Mouse (Mus musculus) CH12.LX (cell line): Measurements from ENCODE around the gene Tmem266. TPM values are rescaled to one million over a fixed set of nuclear protein-coding genes. Genes with fewer than 3 reads are reported as not detected.

Experiments used
- DNase-seq: peaks from one replicate; pipeline ENCODE4 v3.0.0-alpha.2; 2013; ENCODE audit errors: extremely low read depth
- H3K27ac ChIP-seq: 2 replicates; pipeline ENCODE4 v1.5.1; 2012; ENCODE audit warnings: low read depth, mild to moderate bottlenecking, control low read depth, moderate library complexity; ENCODE audit not compliant: insufficient read depth
- H3K27me3 ChIP-seq: replicated peaks from 2 replicates; pipeline ENCODE3; 2012; ENCODE audit warnings: inconsistent platforms
- H3K36me3 ChIP-seq, 2 experiments: replicated peaks in 1 of 2; 2 replicates each; pipeline versions ENCODE3 to v1.6.1; 2012; ENCODE audit warnings: inconsistent platforms in 1 of 2, low read length in 1 of 2, mild to moderate bottlenecking in 1 of 2, mixed read lengths in 1 of 2, moderate library complexity in 1 of 2; ENCODE audit not compliant: control insufficient read depth in 1 of 2, insufficient read depth in 1 of 2
- H3K4me1 ChIP-seq, 2 experiments: 2 replicates each; pipeline ENCODE4 v1.6.1; 2012; ENCODE audit warnings: inconsistent platforms in 1 of 2, moderate library complexity in 1 of 2; ENCODE audit not compliant: insufficient read depth in 2 of 2, control insufficient read depth in 1 of 2
- H3K4me2 ChIP-seq: 2 replicates; pipeline ENCODE4 v1.6.1; 2012; ENCODE audit warnings: low read depth, mild to moderate bottlenecking, control low read depth; ENCODE audit not compliant: poor library complexity, insufficient read depth, severe bottlenecking
- H3K4me3 ChIP-seq, 3 experiments: fragments of 150-350 bp in 1 of 3; sonication (generic) in 1 of 3; replicated peaks in 1 of 3; 2 replicates each; pipeline versions ENCODE3 to v1.5.1; 2011 to 2012; ENCODE audit warnings: low read depth in 2 of 3, low read length in 2 of 3, mild to moderate bottlenecking in 2 of 3, moderate library complexity in 2 of 3, control low read depth in 1 of 3, improper control_type of control experiment in 1 of 3, inconsistent platforms in 1 of 3, mixed read lengths in 1 of 3; ENCODE audit not compliant: poor library complexity in 1 of 3
- H3K79me2 ChIP-seq: replicated peaks from 2 replicates; pipeline ENCODE4 v1.6.1; 2012; ENCODE audit warnings: mild to moderate bottlenecking, moderate library complexity; ENCODE audit not compliant: control insufficient read depth, poor library complexity, insufficient read depth, severe bottlenecking; ENCODE audit errors: extremely low read depth
- H3K9ac ChIP-seq: 2 replicates; pipeline ENCODE4 v1.6.1; 2012; ENCODE audit warnings: low read depth, mild to moderate bottlenecking, control low read depth, moderate library complexity; ENCODE audit not compliant: insufficient read depth
- H3K9me3 ChIP-seq: replicated peaks from 2 replicates; pipeline ENCODE3; 2012; ENCODE audit warnings: low read length, inconsistent platforms, mixed read lengths
- BHLHE40 ChIP-seq: IDR thresholded peaks from 2 replicates; pipeline ENCODE4 v1.6.1; 2011; ENCODE audit warnings: mild to moderate bottlenecking, low read depth, low read length, improper control_type of control experiment
- CHD1 ChIP-seq: IDR thresholded peaks from 2 replicates; pipeline ENCODE4 v1.6.1; 2012; ENCODE audit warnings: low read depth, low read length, improper control_type of control experiment, inconsistent platforms
- CHD2 ChIP-seq: IDR thresholded peaks from 2 replicates; pipeline ENCODE4 v1.6.1; 2011; ENCODE audit warnings: low read length, improper control_type of control experiment
- E2F4 ChIP-seq: IDR thresholded peaks from 2 replicates; pipeline ENCODE4 v1.6.1; 2011; ENCODE audit warnings: low read depth, low read length, improper control_type of control experiment; ENCODE audit not compliant: insufficient replicate concordance
- ELF1 ChIP-seq: IDR thresholded peaks from 2 replicates; pipeline ENCODE4 v1.6.1; 2014; ENCODE audit warnings: low read depth, mild to moderate bottlenecking, inconsistent platforms, low read length, improper control_type of control experiment
- ETS1 ChIP-seq: conservative IDR thresholded peaks from 2 replicates; pipeline ENCODE4 v1.6.1; 2012; ENCODE audit warnings: low read depth, mild to moderate bottlenecking, inconsistent platforms, low read length, improper control_type of control experiment, moderate library complexity
- JUN ChIP-seq: IDR thresholded peaks from 2 replicates; pipeline ENCODE4 v1.6.1; 2011; ENCODE audit warnings: low read depth, mild to moderate bottlenecking, low read length, improper control_type of control experiment, moderate library complexity; ENCODE audit not compliant: insufficient read depth
- MAFK ChIP-seq: IDR thresholded peaks from 2 replicates; pipeline ENCODE4 v1.6.1; 2011; ENCODE audit warnings: low read length, improper control_type of control experiment; ENCODE audit not compliant: insufficient replicate concordance
- MAX ChIP-seq: IDR thresholded peaks from 2 replicates; pipeline ENCODE4 v1.6.1; 2011; ENCODE audit warnings: low read length, improper control_type of control experiment
- MAZ ChIP-seq: IDR thresholded peaks from 2 replicates; pipeline ENCODE4 v1.6.1; 2012; ENCODE audit warnings: low read depth, mild to moderate bottlenecking, inconsistent platforms, low read length, improper control_type of control experiment, moderate library complexity
- MYC ChIP-seq: IDR thresholded peaks from 2 replicates; pipeline ENCODE4 v1.6.1; 2011; ENCODE audit warnings: low read depth, mild to moderate bottlenecking, improper control_type of control experiment, low read length
- NRF1 ChIP-seq: IDR thresholded peaks from 2 replicates; pipeline ENCODE4 v1.6.1; 2014; ENCODE audit warnings: low read depth, mild to moderate bottlenecking, inconsistent platforms, low read length, improper control_type of control experiment, moderate library complexity
- PAX5 ChIP-seq: IDR thresholded peaks from 2 replicates; pipeline ENCODE4 v1.6.1; 2012; ENCODE audit warnings: low read length, inconsistent platforms, mixed read lengths
- POLR2AphosphoS2 ChIP-seq: IDR thresholded peaks from 2 replicates; pipeline ENCODE4 v1.6.1; 2011; ENCODE audit warnings: low read depth, low read length, improper control_type of control experiment
- SIN3A ChIP-seq: IDR thresholded peaks from 2 replicates; pipeline ENCODE4 v1.6.1; 2012; ENCODE audit warnings: low read length, improper control_type of control experiment, inconsistent platforms
- TBP ChIP-seq: conservative IDR thresholded peaks from 2 replicates; pipeline ENCODE4 v1.6.1; 2011; ENCODE audit warnings: low read depth, low read length, improper control_type of control experiment
- UBTF ChIP-seq: IDR thresholded peaks from 2 replicates; pipeline ENCODE4 v1.6.1; 2012; ENCODE audit warnings: low read depth, mild to moderate bottlenecking, inconsistent platforms, low read length, improper control_type of control experiment, moderate library complexity
- USF1 ChIP-seq: IDR thresholded peaks from 2 replicates; pipeline ENCODE4 v1.6.1; 2014; ENCODE audit warnings: low read depth, mild to moderate bottlenecking, inconsistent platforms, low read length, improper control_type of control experiment
- ZC3H11A ChIP-seq: IDR thresholded peaks from 2 replicates; pipeline ENCODE4 v1.6.1; 2012; ENCODE audit warnings: low read depth, mild to moderate bottlenecking, inconsistent platforms, low read length, improper control_type of control experiment
- ZKSCAN1 ChIP-seq: IDR thresholded peaks from 2 replicates; pipeline ENCODE4 v1.6.1; 2012; ENCODE audit warnings: low read depth, inconsistent platforms, low read length, improper control_type of control experiment, borderline replicate concordance
- ZMIZ1 ChIP-seq: IDR thresholded peaks from 2 replicates; pipeline ENCODE4 v1.6.1; 2012; ENCODE audit warnings: low read depth, mild to moderate bottlenecking, inconsistent platforms, low read length, improper control_type of control experiment
- ZNF384 ChIP-seq: IDR thresholded peaks from 2 replicates; pipeline ENCODE4 v1.6.1; 2012; ENCODE audit warnings: low read depth, low read length, improper control_type of control experiment, inconsistent platforms
- dilution Hi-C: fragments of 300-500 bp; cut with MboI; formaldehyde crosslinking; loops from 2 replicates; pipeline ENCODE4 v1.14.3; 2020; ENCODE audit warnings: low sequenced_read_pairs; ENCODE audit not compliant: extremely low pct_unique_long_range_greater_than_20kb, extremely low pct_ligation_motif_present
- in situ Hi-C: fragments of 300-500 bp; cut with MboI; formaldehyde crosslinking; loops from 3 replicates; pipeline ENCODE4 v1.14.3; 2019; ENCODE audit warnings: low sequenced_read_pairs, low pct_ligation_motif_present, low pct_unique_long_range_greater_than_20kb, mixed read lengths
- polyA plus RNA-seq: library from polyadenylated mRNA; unstranded; fragments of >175 nt; gene quantifications from 2 replicates; pipeline ENCODE4 v1.2.1, GENCODE M21; 2012; ENCODE audit warnings: low read depth; ENCODE audit not compliant: insufficient read length
- total RNA-seq, 2 experiments: library from RNA; depleted of rRNA; stranded (reverse); fragments of 300-350 nt in 1 of 2; fragments of >200 nt in 1 of 2; gene quantifications; 2 replicates each; pipeline ENCODE4 v1.2.3; 2012 to 2014

The Tmem266 gene
- total and polyA plus RNA-seq, 3 experiments, result not detected

GRCm38 (mm10) chr9:55411154-55411553 lies 84.4 kb downstream of the Tmem266 start:
- no peak overlapping the region for H3K4me3 ChIP-seq
- no peak for TF ChIP-seq ZC3H11A
- no peak for TF ChIP-seq UBTF
- TF ChIP-seq ZKSCAN1, result no peak
- TF ChIP-seq JUN, result no peak
- no peak for TF ChIP-seq SIN3A
- no peak for TF ChIP-seq BHLHE40
- no peak for TF ChIP-seq CHD2
- no peak for TF ChIP-seq NRF1
- TF ChIP-seq ZNF384, result no peak
- TF ChIP-seq POLR2AphosphoS2, result no peak
- no peak for TF ChIP-seq ZMIZ1
- TF ChIP-seq MYC, result no peak
- no peak for TF ChIP-seq USF1
- TF ChIP-seq E2F4, result no peak
- TF ChIP-seq MAX, result no peak
- TF ChIP-seq ELF1, result no peak
- no peak overlapping the region for H3K9ac ChIP-seq
- dilution Hi-C loops (no loop called here), in situ Hi-C loops (no loop called here)
- DNase-seq, result no peak
- no peak overlapping the region for H3K4me2 ChIP-seq
- H3K79me2 ChIP-seq, result no peaks in the 10 kb centered on the region
- H3K4me1 ChIP-seq, result peaks cover 0 to 5% of the 10 kb centered on the region in 2 experiments; a peak in 2 of 4 replicates
- H3K9me3 ChIP-seq, result no peaks in the 10 kb centered on the region
- no peaks in the 10 kb centered on the region for H3K36me3 ChIP-seq
- peaks cover 36% of the 10 kb centered on the region for H3K27me3 ChIP-seq
- no peak overlapping the region for H3K27ac ChIP-seq

- Histone ChIP-seq H3K9me3 (no peaks in the 10 kb centered on the region), H3K4me1 (no peaks in the 10 kb centered on the region), H3K4me2 (no peak overlapping the region)
- TF ChIP-seq CHD1 (no peak), ETS1 (no peak), MAZ (no peak), BHLHE40 (no peak), ZKSCAN1 (no peak), USF1 (no peak), E2F4 (no peak), MAFK (no peak), MAX (no peak), SIN3A (no peak), ZNF384 (no peak), POLR2AphosphoS2 (no peak), PAX5 (no peak), ELF1 (no peak), UBTF (no peak), TBP (no peak)
- TF ChIP-seq, all 38 proteins: peak for 0
- Histone ChIP-seq H3K36me3 (no peaks in the 10 kb centered on the region), H3K4me3 (no peak overlapping the region), H3K79me2 (no peaks in the 10 kb centered on the region), H3K9ac (no peak overlapping the region), H3K27me3 (peaks cover 4% of the 10 kb centered on the region), H3K27ac (no peak overlapping the region)
- dilution Hi-C loops, result no loop called here
- DNase-seq, result no peak
- in situ Hi-C loops, result no loop called here
Observed at GRCm38 (mm10) chr9:55421786-55422185, 95.1 kb downstream of the Tmem266 start.
